Mouse (Mus musculus): Measurements from ENCODE around the gene Gps2.
"Not testable (repeated sequence)": the region's sequence is repeated elsewhere in the genome, so short reads cannot be mapped to it uniquely, and the experiment has no call there.

Gene Gps2

DNA sequence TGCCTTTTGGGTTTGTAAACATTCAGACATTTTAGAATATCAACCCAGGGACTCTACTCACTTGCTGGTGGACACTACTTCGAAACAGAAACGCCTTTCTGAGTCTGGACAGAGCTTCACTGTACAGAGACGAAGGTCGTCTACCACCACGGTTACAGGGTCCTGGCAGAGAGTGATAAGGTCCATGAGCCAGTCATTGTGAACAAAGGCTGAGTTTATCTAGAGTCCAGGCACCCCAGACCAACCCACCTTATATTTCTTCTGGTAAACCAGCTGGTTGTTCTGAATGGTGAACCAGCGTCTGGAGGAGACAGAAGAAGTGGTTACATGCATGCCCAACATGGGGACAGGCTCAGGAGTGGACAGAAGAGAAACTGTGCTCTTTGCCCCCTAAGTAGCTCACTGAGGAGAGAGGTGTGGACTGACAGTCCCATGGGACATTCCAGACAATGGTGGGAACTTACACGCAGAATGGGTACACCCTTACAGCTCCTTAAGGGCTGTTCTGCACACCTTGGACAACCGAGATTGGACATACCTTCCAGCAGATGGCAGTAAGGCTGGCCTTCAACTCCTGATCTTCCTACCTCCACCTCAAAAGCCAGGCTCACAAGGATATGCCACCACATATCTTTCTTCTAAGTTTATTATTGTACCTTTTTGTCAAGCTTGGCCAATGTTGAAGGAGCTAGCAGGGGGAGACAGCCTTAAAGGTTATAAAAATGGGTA is 26.6 kb upstream of the Gps2 start:
- no peak for DNase-seq

DNA sequence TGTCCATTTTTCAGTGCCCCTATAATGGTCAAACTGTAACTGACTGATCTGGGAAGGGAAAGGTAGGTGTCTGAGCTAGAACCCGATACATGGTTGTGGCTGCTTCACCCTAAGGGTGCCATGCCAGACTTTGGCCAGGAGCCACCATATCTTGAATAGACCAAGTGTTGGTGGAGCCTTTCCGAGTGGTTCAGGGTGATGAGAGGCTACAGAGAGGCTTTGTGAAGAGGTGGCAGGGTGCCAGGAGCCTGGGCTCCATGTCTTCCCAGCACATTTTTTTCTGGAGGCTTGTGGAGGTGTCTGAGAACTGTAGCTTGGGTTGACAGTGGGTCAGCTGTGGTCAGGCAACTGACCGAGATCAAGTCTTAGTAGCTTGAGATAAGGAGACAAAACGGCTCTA is 22.2 kb upstream of the Gps2 start:
- no peak for DNase-seq

DNA sequence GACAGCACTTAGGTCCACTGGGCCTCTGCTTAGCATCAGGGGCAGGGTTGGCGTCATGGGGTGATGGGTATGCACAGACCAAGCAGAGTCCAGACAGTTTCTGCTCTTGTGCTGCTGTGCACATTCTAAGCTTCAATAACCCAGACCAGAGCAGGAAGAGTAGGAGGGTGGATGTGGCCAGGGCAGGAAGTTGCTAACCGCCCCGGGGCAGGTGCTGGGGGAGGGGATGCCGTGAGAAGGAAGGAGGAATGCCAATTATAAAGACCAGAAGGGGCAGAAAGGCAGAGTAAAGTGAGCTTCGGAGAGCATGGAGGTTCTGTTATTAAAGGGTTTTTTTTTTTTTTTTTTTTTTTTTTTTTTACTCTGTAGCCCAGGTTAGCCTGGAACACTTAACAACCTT is 19.0 kb upstream of the Gps2 start:
- DNase-seq, result peak; percentile 92

DNA sequence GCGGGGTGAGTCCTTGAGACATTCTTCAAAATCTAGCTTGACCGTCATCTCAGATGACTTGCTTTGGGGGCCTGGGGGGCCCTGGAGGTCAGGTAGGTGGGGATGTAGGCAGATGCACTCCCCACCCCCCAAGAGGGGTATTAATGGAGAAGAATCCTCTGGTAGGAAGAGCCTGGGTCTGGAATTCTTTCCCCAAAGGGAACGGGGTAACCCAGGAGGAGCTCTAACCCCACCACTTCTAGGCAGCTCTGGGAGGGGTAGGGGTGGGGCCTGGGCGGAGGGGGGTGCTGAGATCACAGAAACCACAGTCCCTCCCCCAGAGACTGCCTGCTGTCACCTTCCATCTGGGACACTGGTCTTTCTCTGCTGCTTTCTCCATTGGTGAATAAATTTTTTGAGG is 18.4 kb upstream of the Gps2 start, which contains the start of gene Acap1:
Gene Acap1 (minus strand): TSS at position 249 of the 400 bp plus-strand sequence.
- DNase-seq, result peak; percentile 83

DNA sequence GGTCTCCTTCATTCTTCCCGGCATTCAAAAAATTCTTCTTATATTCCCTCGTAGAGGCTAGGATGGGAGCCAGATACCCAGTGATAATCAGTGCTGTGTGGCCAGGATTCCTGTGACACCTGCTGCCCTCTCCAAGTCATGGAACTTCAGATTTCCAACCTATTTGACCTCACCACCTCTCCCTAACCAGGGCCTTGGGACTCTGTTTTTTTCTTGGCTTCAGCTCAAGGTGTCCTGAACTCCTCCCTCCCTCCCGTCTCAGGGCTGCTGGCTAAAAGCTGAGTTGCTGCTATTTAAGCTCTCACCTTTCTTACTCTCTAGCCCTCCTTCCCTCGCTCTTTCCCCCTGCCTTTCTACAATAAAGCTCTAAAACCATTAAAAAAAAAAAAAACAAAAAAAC is 13.8 kb upstream of the Gps2 start:
- DNase-seq, result peak; percentile 33

DNA sequence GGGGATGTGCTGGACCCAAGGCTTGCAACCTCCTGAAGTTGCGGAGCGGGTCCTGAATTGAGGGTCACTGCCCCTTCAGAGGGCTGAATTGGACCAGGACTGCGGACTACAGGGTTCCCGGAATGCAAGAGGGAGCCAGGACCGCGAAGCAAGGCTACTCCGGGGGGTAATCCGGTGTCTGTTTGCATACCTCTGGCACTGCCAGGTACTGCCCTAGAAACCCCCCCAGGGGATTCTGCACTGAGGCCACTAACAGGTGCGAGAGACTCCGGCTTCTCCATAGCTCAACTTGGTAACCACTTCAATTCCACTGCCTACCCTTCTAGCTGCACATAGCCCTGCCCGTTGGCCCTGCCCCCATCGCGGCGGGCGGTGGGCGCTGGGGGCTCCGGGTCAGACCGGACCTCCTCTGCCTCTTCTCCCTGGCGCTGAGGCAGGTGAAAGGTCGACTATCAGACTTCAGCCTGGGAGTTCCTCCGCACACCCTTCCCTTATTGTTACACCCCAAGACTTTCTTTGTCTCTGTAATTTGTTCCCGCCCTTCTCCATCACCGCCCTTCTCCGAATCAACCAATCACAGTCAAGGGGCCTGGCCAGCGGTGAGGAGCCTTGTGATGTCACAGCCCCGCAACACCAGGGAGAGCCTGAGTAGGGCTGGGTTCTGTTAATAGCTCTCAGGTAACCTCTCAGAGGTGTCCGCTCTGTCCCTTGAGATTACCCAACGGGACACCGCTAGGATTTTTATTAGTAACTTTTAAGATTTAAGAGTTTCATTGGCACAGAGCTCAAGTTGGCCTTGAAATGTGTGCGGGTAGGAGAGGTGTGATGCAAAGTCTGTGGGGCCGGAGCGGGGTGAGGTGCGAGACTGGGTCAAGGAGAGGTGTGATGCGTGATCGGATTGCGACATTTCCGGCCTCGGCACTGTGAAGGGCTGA is 12.9 kb upstream of the Gps2 start, which contains the start of the genes 2810408A11Rik and Neurl4:
Gene 2810408A11Rik (minus strand): TSS at position 517 of the 935 bp plus-strand sequence.
Gene Neurl4 (plus strand): TSS at position 602 of the 935 bp plus-strand sequence.
- peak; percentile 91 for DNase-seq

DNA sequence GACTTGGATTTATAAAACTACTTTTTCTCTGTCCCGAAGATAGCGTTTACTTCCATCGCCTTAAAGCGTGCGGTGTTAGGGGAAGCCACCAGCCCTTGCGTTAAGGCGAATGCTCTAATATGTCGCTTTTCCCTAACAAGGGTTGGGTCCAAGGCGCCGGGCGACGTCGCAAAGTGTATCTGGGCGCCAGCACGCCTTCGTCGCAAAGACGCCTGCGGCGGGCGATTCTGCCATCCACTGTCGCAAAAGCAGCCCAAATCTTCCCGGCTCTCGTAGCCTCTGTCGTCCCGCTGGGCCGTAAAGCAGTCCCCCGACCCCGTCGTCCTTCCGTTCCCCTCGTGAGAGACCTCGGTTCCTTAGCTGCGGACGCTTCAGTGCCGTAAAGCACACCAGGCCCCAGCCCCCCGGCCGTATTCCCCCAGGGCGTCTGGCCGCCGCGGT is 12.3 kb upstream of the Gps2 start:
- DNase-seq, result peak; percentile 93

DNA sequence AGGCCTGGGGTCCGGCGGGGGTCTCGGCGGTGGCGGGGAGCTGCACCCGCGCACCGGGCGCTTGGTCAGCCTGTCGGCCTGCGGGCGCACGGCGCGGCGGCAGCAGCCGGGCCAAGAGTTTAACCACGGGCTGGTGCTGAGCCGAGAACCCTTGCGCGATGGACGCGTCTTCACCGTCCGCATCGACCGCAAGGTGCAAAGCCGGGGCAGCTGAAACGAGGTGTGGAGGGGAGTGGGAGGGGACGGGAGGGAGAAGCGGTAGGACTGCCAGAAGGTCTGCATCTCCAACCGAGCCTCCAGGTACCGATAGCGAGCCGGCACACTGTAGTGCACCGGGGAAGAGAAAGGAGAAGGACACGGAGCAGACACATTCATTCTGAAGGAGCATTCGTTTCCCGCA is 11.7 kb upstream of the Gps2 start:
- DNase-seq, result no peak

DNA sequence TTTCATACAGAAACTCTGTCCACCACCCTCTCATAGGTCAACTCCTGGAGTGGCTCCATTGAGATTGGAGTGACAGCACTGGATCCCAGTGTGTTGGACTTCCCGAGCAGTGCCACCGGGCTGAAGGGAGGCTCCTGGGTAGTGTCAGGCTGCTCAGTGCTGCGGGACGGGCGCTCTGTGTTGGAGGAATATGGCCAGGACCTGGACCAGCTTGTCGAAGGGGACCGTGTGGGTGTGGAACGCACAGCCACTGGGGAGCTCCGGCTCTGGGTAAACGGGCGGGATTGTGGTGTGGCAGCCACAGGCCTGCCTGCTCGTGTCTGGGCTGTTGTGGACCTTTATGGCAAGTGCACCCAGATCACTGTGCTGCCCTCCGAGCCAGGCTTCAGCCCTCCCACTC is 10.7 kb upstream of the Gps2 start:
- no peak for DNase-seq

DNA sequence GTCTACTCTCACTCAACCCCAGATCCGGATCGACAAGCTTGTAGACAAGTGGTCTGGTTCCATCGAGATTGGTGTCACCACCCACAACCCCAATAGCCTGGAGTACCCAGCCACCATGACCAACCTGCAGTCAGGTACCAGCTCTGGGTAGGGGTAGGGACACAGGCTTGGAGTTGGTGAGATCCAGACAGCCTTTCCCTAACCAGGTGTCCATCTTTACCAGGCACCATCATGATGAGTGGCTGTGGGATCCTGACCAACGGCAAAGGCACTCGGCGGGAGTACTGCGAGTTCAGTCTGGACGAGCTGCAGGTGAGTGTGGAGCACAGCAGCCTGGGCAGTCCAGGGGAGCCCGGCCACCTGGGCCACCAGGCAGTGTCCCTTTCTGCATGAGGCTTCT is 9.4 kb upstream of the Gps2 start:
- no peak for DNase-seq

DNA sequence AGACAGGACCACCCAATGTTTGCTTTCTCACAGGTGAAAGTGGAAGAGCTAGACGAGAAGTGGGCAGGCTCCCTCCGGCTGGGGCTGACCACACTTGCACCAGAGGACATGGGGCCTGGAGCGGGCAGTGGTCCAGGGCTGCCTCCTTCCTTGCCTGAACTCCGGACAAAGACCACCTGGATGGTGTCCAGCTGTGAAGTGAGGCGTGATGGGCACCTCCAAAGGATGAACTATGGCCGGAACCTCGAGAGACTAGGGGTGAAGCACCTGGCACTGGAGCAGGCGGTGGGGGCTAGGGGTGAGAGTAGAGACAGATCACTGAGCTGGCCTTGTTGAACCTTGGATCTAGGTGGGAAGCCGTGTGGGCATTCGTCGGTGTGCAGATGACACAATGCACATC is 5.0 kb upstream of the Gps2 start:
- no peak for DNase-seq

DNA sequence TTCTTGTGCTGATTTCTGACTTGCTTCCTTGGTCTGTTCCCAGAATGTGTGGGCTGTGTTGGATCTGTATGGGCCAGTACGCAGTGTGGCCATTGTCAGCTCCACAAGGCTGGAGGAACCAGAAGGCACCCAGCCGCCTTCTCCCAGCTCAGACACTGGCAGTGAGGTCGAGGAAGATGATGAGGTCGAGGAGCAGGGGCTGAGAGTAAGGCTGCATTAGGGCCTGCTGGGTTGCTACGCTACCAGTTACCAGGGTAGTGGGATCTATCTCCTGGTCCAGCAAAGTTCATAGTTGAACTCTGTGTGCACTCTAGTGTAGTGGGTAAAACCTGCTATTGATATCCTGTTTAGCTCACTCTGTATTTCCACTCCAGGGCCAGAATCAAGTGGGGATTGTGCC is 4.5 kb upstream of the Gps2 start:
- no peak for DNase-seq

DNA sequence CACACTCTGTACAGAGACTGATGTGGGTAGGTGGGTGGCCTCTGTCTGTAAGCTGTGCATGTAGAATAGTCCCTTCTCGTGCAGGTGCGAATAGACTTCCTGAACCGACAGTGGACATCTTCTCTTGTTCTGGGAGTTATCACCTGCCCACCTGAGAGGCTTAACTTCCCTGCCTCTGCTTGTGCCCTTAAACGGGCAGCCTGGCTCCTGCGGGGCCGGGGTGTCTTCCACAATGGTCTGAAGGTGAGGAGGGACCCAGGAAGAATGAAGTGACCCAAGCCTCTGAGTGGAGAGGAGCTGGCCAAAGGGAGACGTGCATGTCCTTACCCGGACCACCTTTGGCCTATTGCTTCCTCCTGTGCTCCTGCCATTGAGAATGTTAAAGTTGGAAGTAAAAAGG is 3.5 kb upstream of the Gps2 start:
- no peak for DNase-seq

DNA sequence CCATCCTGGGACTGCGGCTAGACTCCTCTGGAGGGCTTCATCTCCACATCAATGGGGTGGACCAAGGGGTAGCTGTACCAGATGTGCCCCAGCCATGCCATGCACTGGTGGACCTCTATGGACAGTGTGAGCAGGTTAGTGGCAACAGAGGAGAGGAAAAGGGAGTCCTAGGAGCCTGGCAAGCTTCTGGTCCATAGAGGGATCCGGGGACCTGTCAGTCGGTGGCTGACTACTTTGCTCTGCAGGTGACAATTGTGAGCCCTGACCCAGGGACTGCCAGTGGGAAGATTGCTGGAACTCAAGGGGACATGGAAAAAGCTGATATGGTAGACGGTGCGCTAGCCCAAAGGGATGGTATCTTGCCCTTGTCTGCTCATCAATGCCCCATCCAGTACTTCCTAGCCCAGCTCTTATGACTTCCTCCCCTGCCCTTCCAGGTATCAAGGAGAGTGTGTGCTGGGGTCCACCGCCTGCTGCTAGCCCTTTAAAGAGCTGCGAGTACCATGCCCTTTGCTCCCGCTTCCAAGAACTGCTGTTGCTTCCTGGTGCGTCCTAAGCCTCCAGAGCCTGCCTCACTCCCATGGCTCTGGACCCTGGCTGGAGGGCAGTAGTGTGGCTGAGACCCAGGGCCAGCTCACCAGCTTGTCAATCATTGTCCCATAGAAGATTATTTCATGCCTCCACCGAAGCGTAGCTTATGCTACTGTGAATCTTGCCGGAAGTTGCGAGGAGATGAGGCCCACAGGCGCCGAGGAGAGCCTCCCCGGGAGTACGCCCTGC is 2.7 kb upstream of the Gps2 start:
- no peak for DNase-seq

DNA sequence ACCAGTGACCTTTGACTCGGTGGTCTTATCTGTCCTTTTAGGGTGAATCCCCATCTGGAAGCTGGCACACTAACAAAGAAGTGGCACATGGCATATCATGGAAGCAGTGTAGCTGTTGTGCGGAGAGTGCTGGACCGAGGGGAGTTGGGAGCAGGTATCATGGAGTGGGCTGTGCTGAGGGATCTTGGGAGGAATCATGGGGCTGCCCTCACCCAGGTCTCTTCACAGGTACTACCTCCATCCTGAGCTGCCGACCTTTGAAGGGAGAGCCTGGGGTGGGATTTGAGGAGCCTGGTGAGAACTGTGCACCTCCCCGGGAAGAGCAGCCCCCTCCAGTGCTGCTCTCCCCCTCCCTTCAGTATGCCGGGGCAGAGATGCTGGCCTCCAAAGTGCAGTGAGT is 2.0 kb upstream of the Gps2 start:
- DNase-seq, result no peak

DNA sequence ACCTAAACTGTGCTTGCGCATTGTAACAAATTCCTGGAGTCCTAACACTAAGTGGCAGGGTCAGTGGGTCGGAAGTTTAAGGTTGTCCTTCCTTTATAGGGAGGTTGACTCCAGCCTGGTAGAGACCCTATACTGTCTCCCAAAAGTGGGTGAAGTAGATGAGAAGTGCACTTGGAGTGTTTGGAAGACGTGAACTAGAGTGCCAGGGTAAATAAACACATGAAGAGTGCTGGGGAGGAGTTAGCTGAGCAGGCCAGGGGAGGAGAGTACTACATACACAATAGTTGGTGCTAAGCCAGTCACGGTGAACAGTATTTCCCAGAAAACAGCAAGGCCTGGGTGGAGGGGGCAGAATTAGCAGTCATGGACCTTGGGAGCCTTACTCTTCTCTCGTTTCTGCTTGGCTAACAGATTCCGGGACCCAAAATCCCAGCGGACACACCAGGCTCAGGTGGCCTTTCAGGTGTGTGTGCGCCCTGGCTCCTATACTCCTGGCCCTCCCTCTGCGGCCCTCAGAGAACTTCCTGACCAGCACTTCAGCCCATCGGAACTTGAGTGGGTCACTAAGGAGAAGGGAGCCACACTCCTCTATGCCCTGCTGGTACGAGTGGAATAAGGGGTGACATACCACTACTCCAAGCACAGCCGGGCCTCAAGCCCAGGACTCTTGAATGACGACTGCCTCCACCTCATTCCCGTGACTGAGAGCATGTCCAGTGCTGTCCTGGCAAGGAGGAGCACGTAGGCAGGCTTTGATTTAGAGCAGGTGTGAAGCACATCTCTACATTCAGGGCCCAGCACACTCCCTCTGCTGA is 765 bp upstream of the Gps2 start:
- DNase-seq, result no peak

DNA sequence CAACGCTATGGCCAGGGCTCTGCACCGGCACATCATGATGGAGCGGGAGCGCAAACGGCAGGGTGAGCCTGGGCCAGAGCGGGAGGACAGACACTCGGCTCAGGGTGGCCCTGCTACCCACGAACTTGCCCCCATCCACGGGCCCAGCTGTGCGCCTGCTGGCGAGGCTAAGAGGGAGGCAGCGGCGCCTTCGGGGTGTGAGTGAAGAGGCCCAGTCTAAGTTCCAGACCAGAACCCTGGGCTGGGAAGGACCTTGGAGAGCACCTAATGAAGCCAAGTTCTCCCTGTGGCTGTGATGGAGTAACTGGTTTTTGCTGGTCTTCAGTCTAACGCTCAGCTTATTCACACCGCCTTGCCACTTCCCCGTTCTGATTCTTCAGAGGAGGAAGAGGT is 680 bp downstream of the Gps2 start:
- no peak for DNase-seq

DNA sequence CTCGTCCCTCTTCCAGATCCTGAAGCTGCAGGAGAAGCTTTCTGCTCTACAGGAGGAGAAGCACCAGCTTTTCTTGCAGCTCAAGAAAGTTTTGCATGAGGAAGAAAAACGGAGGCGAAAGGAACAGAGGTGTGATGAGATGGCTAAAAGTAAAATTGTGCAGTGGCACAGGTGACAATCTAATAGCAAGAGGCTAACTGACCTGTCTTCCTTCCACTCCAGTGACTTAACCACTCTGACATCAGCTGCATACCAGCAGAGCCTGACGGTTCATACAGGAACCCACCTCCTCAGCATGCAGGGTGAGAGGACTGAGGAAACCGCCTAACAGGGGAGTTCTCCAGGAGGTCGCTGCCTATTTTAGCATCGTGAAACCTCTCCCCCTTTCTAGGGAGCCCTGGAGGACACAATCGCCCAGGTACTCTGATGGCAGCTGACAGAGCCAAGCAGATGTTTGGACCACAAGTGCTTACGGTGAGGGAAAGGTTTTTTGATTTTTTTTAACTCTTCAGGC is 1.3 kb downstream of the Gps2 start:
- DNase-seq, result no peak

DNA sequence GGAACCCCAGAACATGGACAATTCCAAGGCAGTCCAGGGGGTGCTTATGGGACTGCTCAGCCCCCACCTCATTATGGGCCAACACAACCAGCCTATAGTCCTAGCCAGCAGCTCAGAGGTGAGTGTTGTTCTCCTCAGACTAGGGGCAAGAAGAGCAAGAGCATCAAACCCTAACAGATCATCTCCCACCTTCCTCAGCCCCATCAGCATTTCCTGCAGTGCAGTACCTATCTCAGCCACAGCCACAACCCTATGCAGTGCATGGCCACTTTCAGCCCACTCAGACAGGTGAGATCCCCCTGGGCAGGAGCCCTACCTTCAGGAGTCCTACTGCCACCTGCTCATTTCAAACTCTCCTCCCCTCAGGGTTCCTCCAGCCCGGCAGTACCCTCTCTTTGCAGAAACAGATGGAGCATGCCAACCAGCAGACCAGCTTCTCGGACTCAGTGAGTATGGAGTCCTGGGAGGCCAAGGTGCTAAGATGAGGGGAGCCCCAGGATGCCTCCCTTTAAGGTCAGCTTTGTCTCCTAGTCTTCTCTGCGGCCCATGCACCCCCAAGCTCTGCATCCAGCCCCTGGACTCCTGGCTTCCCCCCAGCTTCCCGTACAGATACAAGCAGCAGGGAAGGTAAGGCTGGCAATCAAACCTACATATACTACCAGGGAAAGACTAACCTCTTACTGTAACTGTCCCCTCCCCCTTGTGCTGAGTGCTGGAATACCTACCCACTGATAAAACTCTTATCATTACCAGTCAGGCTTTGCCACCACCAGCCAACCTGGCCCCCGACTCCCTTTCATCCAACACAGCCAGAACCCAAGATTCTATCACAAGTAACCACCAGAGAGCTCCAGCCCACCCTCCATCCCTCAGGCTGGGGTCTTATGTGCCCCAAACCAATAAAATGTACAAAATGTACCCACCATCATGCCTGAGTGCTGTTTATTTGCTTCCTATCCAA is 2.3 kb downstream of the Gps2 start:
- DNase-seq, result no peak

DNA sequence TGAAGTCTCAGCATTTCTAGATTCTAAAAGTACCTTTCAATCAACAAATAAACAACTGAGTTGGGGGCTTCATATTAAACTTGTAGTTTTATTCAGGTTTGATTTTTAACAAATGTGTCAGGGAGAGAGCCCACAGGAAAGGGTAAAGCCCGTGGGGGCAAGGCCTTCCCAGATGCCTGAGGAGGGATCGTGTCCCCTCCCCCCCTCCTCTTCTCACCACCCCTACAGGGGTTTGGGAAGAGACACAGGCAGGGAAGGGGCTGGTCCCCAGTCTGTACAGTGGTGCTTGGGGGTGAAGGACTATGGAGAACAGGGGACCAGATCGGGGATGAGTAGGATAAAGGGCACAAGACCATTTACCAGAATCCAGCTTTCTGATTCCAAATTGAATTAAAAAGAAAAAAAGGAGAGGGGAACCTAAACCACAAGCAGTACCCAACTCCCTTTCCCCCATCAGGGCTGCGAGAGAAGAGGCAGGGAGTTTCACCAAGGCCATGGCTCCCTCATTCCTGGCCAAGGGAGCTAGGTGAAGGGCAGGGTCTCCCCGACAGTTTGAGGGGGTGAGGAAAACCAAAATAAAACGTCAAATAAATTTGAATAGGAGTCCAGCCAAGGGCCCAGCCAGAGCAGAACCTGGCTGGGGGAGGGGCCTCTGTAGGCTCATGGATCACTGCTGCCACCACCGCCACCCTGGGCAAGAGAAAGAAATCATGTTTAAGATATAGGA is 3.1 kb downstream of the Gps2 start:
- not testable (repeated sequence) for DNase-seq
